Mouse (Mus musculus): Measurements from ENCODE around the gene Ahnak. TPM values are rescaled to one million over a fixed set of nuclear protein-coding genes. Genes with fewer than 3 reads are reported as not detected.
"Not testable (repeated sequence)": the region's sequence is repeated elsewhere in the genome, so short reads cannot be mapped to it uniquely, and the experiment has no call there.

The Ahnak gene
- polyA plus RNA-seq, 1 experiment from 2014 or later: 10.6 TPM

DNA sequence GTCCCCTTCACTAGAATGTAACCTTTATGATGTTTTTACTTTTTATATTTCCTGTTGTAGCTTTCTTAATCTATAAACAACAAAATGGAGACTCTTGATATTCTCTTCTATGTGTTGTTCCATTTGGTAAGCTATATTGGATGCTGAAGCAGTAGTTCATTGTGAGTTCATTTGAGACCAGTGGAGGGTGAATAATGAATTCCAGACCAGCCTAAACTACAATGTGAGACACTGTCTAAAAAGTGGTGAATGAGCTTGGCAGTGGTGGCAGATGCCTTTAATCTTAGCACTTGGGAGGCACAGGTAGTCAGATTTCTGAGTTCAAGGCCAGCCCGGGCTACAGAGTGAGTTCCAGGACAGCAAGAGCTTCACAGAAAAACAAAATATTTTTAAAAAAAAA lies 54.0 kb downstream of the Ahnak start:
- Histone ChIP-seq H3K27me3 (ENCODE audit: control insufficient read depth, insufficient read depth, low read length) (no peaks in the 10 kb centered on the region), H3K27ac (replicated peaks; ENCODE audit: low read depth, low read length) (no peak overlapping the region), H3K36me3 (replicated peaks; ENCODE audit: control insufficient read depth, insufficient read depth, low read depth, low read length) (no peaks in the 10 kb centered on the region), H3K4me3 (ENCODE audit: low read depth, low read length) (no peak overlapping the region), H3K4me1 (ENCODE audit: control insufficient read depth, insufficient read depth, low read length) (no peaks in the 10 kb centered on the region), H3K9me3 (replicated peaks; ENCODE audit: control insufficient read depth, low read length) (no peaks in the 10 kb centered on the region), H3K9ac (replicated peaks; ENCODE audit: low read length) (no peak overlapping the region), H3K4me2 (ENCODE audit: low read depth, low read length) (no peak overlapping the region)
- DNase-seq (ENCODE audit: low spot score) (no peak), ATAC-seq (replicated peaks; ENCODE audit: insufficient number of reproducible peaks, low FRiP score, low TSS enrichment, low read depth) (no peak)
- 79% methylated on average over 1 of the region's 1 CpGs for WGBS

DNA sequence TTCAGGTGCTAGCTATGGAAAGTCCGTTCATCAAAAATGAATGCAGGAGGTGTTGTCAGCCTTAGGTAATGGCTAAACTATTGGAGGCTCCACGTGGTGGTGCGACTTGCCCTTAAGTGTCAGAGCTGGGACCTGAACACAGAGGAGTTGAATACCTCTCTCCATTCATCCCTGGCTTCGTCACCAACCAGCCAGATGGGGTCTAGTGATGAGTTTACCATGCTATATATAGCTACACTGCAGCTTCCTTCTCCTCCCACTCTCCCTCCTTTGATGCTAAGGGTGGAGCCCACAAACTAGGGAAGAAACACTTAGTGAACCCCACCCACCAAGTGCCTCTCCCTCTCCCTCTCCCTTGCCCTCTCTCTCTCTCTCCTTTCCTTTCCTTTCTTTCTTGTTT lies 55.2 kb downstream of the Ahnak start:
- 79% methylated on average over 4 of the region's 4 CpGs for WGBS
- no peak for DNase-seq (ENCODE audit: low spot score)
- no peak for ATAC-seq (replicated peaks; ENCODE audit: insufficient number of reproducible peaks, low FRiP score, low TSS enrichment, low read depth)
- Histone ChIP-seq H3K9ac (replicated peaks; ENCODE audit: low read length) (no peak overlapping the region), H3K27ac (replicated peaks; ENCODE audit: low read depth, low read length) (no peak overlapping the region), H3K9me3 (replicated peaks; ENCODE audit: control insufficient read depth, low read length) (no peaks in the 10 kb centered on the region), H3K27me3 (ENCODE audit: control insufficient read depth, insufficient read depth, low read length) (no peaks in the 10 kb centered on the region), H3K4me1 (ENCODE audit: control insufficient read depth, insufficient read depth, low read length) (no peaks in the 10 kb centered on the region), H3K36me3 (replicated peaks; ENCODE audit: control insufficient read depth, insufficient read depth, low read depth, low read length) (no peaks in the 10 kb centered on the region), H3K4me2 (ENCODE audit: low read depth, low read length) (no peak overlapping the region), H3K4me3 (ENCODE audit: low read depth, low read length) (no peak overlapping the region)

GRCm38 (mm10) chr19:9047207-9047945 lies 58.3 kb downstream of the Ahnak start:
- no peak for DNase-seq (ENCODE audit: low spot score)
- Histone ChIP-seq H3K4me2 (ENCODE audit: low read depth, low read length) (no peak overlapping the region), H3K27me3 (ENCODE audit: control insufficient read depth, insufficient read depth, low read length) (no peaks in the 10 kb centered on the region), H3K9me3 (replicated peaks; ENCODE audit: control insufficient read depth, low read length) (no peaks in the 10 kb centered on the region), H3K9ac (replicated peaks; ENCODE audit: low read length) (no peak overlapping the region), H3K4me1 (ENCODE audit: control insufficient read depth, insufficient read depth, low read length) (no peaks in the 10 kb centered on the region), H3K27ac (replicated peaks; ENCODE audit: low read depth, low read length) (no peak overlapping the region), H3K4me3 (ENCODE audit: low read depth, low read length) (no peak overlapping the region), H3K36me3 (replicated peaks; ENCODE audit: control insufficient read depth, insufficient read depth, low read depth, low read length) (no peaks in the 10 kb centered on the region)
- no peak for ATAC-seq (replicated peaks; ENCODE audit: insufficient number of reproducible peaks, low FRiP score, low TSS enrichment, low read depth)
- WGBS: 47% methylated on average over 7 of the region's 7 CpGs

DNA sequence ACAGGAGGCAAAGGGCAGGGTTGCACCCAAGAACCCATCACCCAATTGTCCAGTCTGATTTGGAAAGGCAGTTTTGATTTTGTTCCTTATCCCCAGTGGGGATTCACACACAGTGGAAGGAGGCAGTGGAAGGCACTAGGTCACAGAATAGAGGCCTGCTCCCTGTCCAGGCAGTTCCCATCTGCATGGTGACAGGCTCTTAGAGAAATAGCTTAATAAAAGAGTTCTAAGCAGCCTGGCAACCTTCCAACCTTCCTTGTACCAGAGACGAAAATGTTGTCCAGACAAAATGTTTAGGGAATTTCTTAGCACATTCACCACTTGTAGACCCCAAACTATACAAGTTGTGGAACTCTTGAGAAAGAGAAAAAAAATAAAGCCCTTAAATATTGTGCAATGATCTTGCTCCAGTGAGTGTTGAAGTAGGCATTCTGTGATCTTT lies 58.9 kb downstream of the Ahnak start:
- Histone ChIP-seq H3K4me1 (ENCODE audit: control insufficient read depth, insufficient read depth, low read length) (no peaks in the 10 kb centered on the region), H3K4me2 (ENCODE audit: low read depth, low read length) (no peak overlapping the region), H3K9me3 (replicated peaks; ENCODE audit: control insufficient read depth, low read length) (no peaks in the 10 kb centered on the region), H3K27ac (replicated peaks; ENCODE audit: low read depth, low read length) (no peak overlapping the region), H3K9ac (replicated peaks; ENCODE audit: low read length) (no peak overlapping the region), H3K4me3 (ENCODE audit: low read depth, low read length) (no peak overlapping the region), H3K27me3 (ENCODE audit: control insufficient read depth, insufficient read depth, low read length) (no peaks in the 10 kb centered on the region), H3K36me3 (replicated peaks; ENCODE audit: control insufficient read depth, insufficient read depth, low read depth, low read length) (no peaks in the 10 kb centered on the region)
- DNase-seq (ENCODE audit: low spot score) (no peak), ATAC-seq (replicated peaks; ENCODE audit: insufficient number of reproducible peaks, low FRiP score, low TSS enrichment, low read depth) (no peak)
- WGBS: 54% methylated on average over 1 of the region's 1 CpGs

DNA sequence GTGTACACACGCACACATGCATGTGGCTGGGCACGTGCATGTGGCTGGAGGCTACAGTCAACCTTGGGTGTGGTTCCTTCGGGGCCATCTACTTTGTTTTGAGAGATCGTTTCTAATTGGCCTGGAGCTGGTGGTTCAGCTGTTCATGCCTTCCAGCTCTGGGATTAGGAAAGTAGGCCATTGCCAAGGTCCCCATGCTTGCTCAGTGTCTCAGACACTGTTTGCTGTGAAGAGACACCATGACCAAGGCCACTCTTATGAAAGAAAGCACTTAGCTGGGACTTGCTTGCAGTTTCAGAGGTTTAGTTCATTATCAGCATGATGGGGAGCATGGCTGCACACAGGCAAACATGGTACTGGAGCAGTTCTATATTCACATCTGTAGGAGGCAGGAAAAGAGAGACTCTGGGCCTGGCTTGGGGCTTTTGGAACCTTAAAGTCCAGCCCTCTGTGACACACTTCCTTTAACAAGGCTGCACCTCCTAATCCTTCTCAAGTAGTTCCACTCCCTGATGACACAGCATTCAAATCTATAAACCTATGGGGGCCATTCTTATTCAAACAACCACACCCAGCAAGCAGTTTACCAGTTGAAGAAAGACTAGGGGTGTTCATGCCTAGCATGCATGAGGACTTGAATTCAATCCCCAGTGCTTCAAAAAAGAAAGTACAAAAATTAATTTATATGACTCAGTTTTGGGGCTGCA lies 60.0 kb downstream of the Ahnak start:
- Histone ChIP-seq H3K9ac (replicated peaks; ENCODE audit: low read length) (no peak overlapping the region), H3K9me3 (replicated peaks; ENCODE audit: control insufficient read depth, low read length) (no peaks in the 10 kb centered on the region), H3K4me1 (ENCODE audit: control insufficient read depth, insufficient read depth, low read length) (no peaks in the 10 kb centered on the region), H3K4me2 (ENCODE audit: low read depth, low read length) (no peak overlapping the region), H3K36me3 (replicated peaks; ENCODE audit: control insufficient read depth, insufficient read depth, low read depth, low read length) (no peaks in the 10 kb centered on the region), H3K27ac (replicated peaks; ENCODE audit: low read depth, low read length) (no peak overlapping the region), H3K4me3 (ENCODE audit: low read depth, low read length) (no peak overlapping the region), H3K27me3 (ENCODE audit: control insufficient read depth, insufficient read depth, low read length) (no peaks in the 10 kb centered on the region)
- WGBS: 90% methylated on average over 4 of the region's 4 CpGs
- no peak for DNase-seq (ENCODE audit: low spot score)
- ATAC-seq (replicated peaks; ENCODE audit: insufficient number of reproducible peaks, low FRiP score, low TSS enrichment, low read depth): no peak

DNA sequence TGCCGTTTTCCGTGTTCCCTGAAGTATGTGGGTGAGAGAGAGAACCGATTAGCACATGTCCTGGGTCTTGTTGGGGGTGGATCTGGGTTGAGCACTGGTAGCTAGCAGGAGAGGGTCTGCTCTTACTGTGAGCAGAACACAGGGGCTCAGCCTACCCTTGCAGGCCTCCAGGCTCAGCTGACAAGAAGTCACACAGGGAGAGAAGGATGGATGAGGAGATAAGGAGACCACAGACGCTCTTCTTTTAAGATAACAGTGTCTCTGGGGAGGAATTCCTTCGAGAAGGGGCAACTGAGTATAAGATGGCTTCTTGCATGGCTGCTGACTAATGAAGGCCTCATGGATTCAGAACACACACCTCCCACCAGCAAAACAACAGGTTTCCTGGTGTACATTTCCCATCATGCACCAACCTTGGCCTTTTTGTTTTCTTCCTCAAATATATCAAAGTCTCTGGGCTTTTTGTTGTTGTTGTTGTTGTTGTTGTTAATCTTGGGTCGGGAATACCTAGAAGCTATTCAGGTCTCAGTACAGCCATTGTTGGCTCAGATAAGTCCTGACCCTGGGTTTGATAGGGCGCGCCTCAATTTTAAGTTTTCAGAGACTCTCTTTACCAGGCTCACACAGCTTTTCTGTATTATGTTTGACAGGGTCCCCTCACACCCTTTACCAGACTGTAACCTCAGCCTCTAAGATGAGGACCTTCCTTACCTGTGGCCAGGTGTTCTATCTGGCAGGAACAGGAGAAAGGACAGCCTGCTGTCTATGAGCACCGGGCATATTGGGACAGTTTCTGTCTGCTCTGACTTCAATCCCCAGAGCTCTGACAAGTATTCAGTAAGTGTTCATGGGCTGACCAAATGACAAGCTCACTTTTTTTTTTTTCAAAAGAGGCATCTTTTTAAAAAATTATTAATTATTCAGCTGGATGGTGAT lies 61.5 kb downstream of the Ahnak start:
- no peak for ATAC-seq (replicated peaks; ENCODE audit: insufficient number of reproducible peaks, low FRiP score, low TSS enrichment, low read depth)
- Histone ChIP-seq H3K9me3 (replicated peaks; ENCODE audit: control insufficient read depth, low read length) (no peaks in the 10 kb centered on the region), H3K4me1 (ENCODE audit: control insufficient read depth, insufficient read depth, low read length) (no peaks in the 10 kb centered on the region), H3K4me3 (ENCODE audit: low read depth, low read length) (no peak overlapping the region), H3K9ac (replicated peaks; ENCODE audit: low read length) (no peak overlapping the region), H3K36me3 (replicated peaks; ENCODE audit: control insufficient read depth, insufficient read depth, low read depth, low read length) (no peaks in the 10 kb centered on the region), H3K27me3 (ENCODE audit: control insufficient read depth, insufficient read depth, low read length) (no peaks in the 10 kb centered on the region), H3K27ac (replicated peaks; ENCODE audit: low read depth, low read length) (no peak overlapping the region), H3K4me2 (ENCODE audit: low read depth, low read length) (no peak overlapping the region)
- WGBS: 72% methylated on average over 9 of the region's 9 CpGs
- no peak for DNase-seq (ENCODE audit: low spot score)

- not testable (repeated sequence) for H3K4me1 ChIP-seq (ENCODE audit: control insufficient read depth, insufficient read depth, low read length); H3K27ac ChIP-seq (replicated peaks; ENCODE audit: low read depth, low read length); ATAC-seq (replicated peaks; ENCODE audit: insufficient number of reproducible peaks, low FRiP score, low TSS enrichment, low read depth); H3K9ac ChIP-seq (replicated peaks; ENCODE audit: low read length); H3K4me2 ChIP-seq (ENCODE audit: low read depth, low read length); H3K9me3 ChIP-seq (replicated peaks; ENCODE audit: control insufficient read depth, low read length); H3K27me3 ChIP-seq (ENCODE audit: control insufficient read depth, insufficient read depth, low read length); H3K36me3 ChIP-seq (replicated peaks; ENCODE audit: control insufficient read depth, insufficient read depth, low read depth, low read length); DNase-seq (ENCODE audit: low spot score); H3K4me3 ChIP-seq (ENCODE audit: low read depth, low read length)
- WGBS: 91% methylated on average over 4 of the region's 4 CpGs
These were observed 62.9 kb downstream of the Ahnak start for GRCm38 (mm10) chr19:9051985-9052384.

Measured in embryonic facial prominence, embryonic 11.5 days (tissue).